Mouse (Mus musculus) myocyte (in vitro differentiated cells): ENCODE data around the gene Tagln. TPM values are rescaled to one million over a fixed set of nuclear protein-coding genes. Genes with fewer than 3 reads are reported as not detected.

Experiments
- H3K27me3 ChIP-seq: one replicate; pipeline ENCODE4 v1.6.1; 2011; ENCODE audit not compliant: control insufficient read depth, insufficient read depth, insufficient read length
- H3K36me3 ChIP-seq: one replicate; pipeline ENCODE4 v1.6.1; 2011; ENCODE audit not compliant: control insufficient read depth, insufficient read depth
- H3K4me2 ChIP-seq: one replicate; pipeline ENCODE4 v1.6.1; 2011; ENCODE audit warnings: low read depth, control low read depth
- H3K4me3 ChIP-seq: one replicate; pipeline ENCODE4 v1.5.1; 2011; ENCODE audit warnings: mild to moderate bottlenecking, control low read depth, moderate library complexity
- H3K79me2 ChIP-seq: one replicate; pipeline ENCODE4 v1.6.1; 2011; ENCODE audit not compliant: control insufficient read depth, insufficient read depth
- H3ac ChIP-seq: one replicate; pipeline ENCODE4 v1.6.1; 2011; ENCODE audit not compliant: control insufficient read depth, insufficient read length
- CEBPB ChIP-seq: IDR thresholded peaks from 2 replicates; pipeline ENCODE4 v1.6.1; 2011; ENCODE audit warnings: mild to moderate bottlenecking, moderate library complexity; ENCODE audit not compliant: poor library complexity, insufficient read depth, severe bottlenecking
- E2F4 ChIP-seq: IDR thresholded peaks from one replicate; pipeline ENCODE4 v1.6.1; 2011; ENCODE audit warnings: mild to moderate bottlenecking, control low read depth, moderate library complexity; ENCODE audit not compliant: insufficient read depth
- MAX ChIP-seq: IDR thresholded peaks from one replicate; pipeline ENCODE4 v1.6.1; 2011; ENCODE audit warnings: low read depth, mild to moderate bottlenecking, control low read depth
- MYOD1 ChIP-seq, 3 experiments: IDR thresholded peaks; one replicate each; pipeline ENCODE4 v1.6.1; 2011; ENCODE audit warnings: control low read depth in 2 of 3, low read depth in 2 of 3, mild to moderate bottlenecking in 2 of 3, moderate library complexity in 1 of 3; ENCODE audit not compliant: insufficient read length in 2 of 3, control insufficient read depth in 1 of 3
- MYOG ChIP-seq, 3 experiments: IDR thresholded peaks; one replicate each; pipeline ENCODE4 v1.6.1; 2011; ENCODE audit warnings: control low read depth in 2 of 3, low read depth in 2 of 3, mild to moderate bottlenecking in 2 of 3; ENCODE audit not compliant: insufficient read length in 2 of 3, control insufficient read depth in 1 of 3, insufficient read depth in 1 of 3
- POLR2A ChIP-seq: IDR thresholded peaks from one replicate; pipeline ENCODE4 v1.6.1; 2011; ENCODE audit warnings: low read depth, mild to moderate bottlenecking, control low read depth, moderate library complexity; ENCODE audit not compliant: insufficient read length
- POLR2AphosphoS2 ChIP-seq: IDR thresholded peaks from one replicate; pipeline ENCODE4 v1.6.1; 2011; ENCODE audit warnings: low read depth, control low read depth; ENCODE audit not compliant: insufficient read length
- REST ChIP-seq: IDR thresholded peaks from one replicate; pipeline ENCODE4 v1.6.1; 2011; ENCODE audit warnings: mild to moderate bottlenecking, control low read depth, moderate library complexity; ENCODE audit not compliant: insufficient read depth, insufficient read length
- SRF ChIP-seq: IDR thresholded peaks from one replicate; pipeline ENCODE4 v1.6.1; 2011; ENCODE audit warnings: low read depth; ENCODE audit not compliant: control insufficient read depth, insufficient read length
- TCF12 ChIP-seq: IDR thresholded peaks from one replicate; pipeline ENCODE4 v1.6.1; 2011; ENCODE audit warnings: mild to moderate bottlenecking, control low read depth; ENCODE audit not compliant: poor library complexity, insufficient read depth, severe bottlenecking
- TCF3 ChIP-seq: IDR thresholded peaks from one replicate; pipeline ENCODE4 v1.6.1; 2011; ENCODE audit warnings: low read depth, control low read depth; ENCODE audit not compliant: insufficient read length
- USF1 ChIP-seq: IDR thresholded peaks from one replicate; pipeline ENCODE4 v1.6.1; 2011; ENCODE audit warnings: low read depth, mild to moderate bottlenecking, control low read depth, moderate library complexity
- polyA plus RNA-seq: library from polyadenylated mRNA; unstranded; fragments of >200 nt; fragmentation: generic; extraction: Trizol; gene quantifications from one replicate; pipeline ENCODE4 v1.2.1, GENCODE M21; 2012; ENCODE audit warnings: missing spikeins

Gene Tagln
- polyA plus RNA-seq, 1 experiment, result 142 TPM

GRCm38 (mm10) chr9:45907078-45907428 is 28.8 kb downstream of the Tagln start:
- no peaks in the 10 kb centered on the region for H3K27me3 ChIP-seq
- H3K4me3 ChIP-seq, result peak overlapping the region; percentile 94
- peaks cover 13% of the 10 kb centered on the region for H3K36me3 ChIP-seq
- H3K4me2 ChIP-seq, result peak overlapping the region; percentile 78
- H3K79me2 ChIP-seq, result peaks cover 25% of the 10 kb centered on the region
- no peak for TF ChIP-seq MYOG (IDR thresholded peaks at IDR 0.05; ENCODE audit: control insufficient read depth in 1 of 3, insufficient read depth in 1 of 3, insufficient read length in 2 of 3, low read depth in 2 of 3)
- TF ChIP-seq POLR2A, result no peak
- no peak for TF ChIP-seq MYOD1 (IDR thresholded peaks at IDR 0.05; ENCODE audit: control insufficient read depth in 1 of 3, insufficient read length in 2 of 3, low read depth in 2 of 3)
- no peak for TF ChIP-seq E2F4
- no peak for TF ChIP-seq POLR2AphosphoS2
- no peak for TF ChIP-seq TCF3
- no peak for TF ChIP-seq USF1
- no peak for TF ChIP-seq SRF
- no peak for TF ChIP-seq MAX
- TF ChIP-seq REST, result no peak
- no peak for TF ChIP-seq CEBPB
- no peak for TF ChIP-seq TCF12
- peak overlapping the region; percentile 98 for H3ac ChIP-seq

- Histone ChIP-seq H3K79me2 (peaks cover 25% of the 10 kb centered on the region), H3K4me3 (peak within 1 kb of the TSS; percentile 94), H3K4me2 (peak within 1 kb of the TSS; percentile 98), H3K36me3 (peaks cover 11% of the 10 kb centered on the region), H3ac (peak within 1 kb of the TSS; percentile 98), H3K27me3 (no peaks in the 10 kb centered on the region)
- TF ChIP-seq USF1, result no peak
- TF ChIP-seq MYOD1 (IDR thresholded peaks at IDR 0.05; ENCODE audit: control insufficient read depth in 1 of 3, insufficient read length in 2 of 3, low read depth in 2 of 3), result peak in 1 of 3 experiments; percentile 56
- TF ChIP-seq POLR2AphosphoS2, result peak; percentile 79
- TF ChIP-seq MYOG (IDR thresholded peaks at IDR 0.05; ENCODE audit: control insufficient read depth in 1 of 3, insufficient read depth in 1 of 3, insufficient read length in 2 of 3, low read depth in 2 of 3), result no peak
- peak; percentile 87 for TF ChIP-seq POLR2A
Observed at GRCm38 (mm10) chr9:45906355-45907077, 29.3 kb downstream of the Tagln start, which contains the start of the genes Pcsk7 and Rnf214. TSS of gene Pcsk7 (plus strand) at chr9:45906497. TSS of gene Rnf214 (minus strand) at chr9:45906911.

- Histone ChIP-seq H3K79me2 (peaks cover 25% of the 10 kb centered on the region), H3K4me3 (peak overlapping the region; percentile 94), H3ac (peak overlapping the region; percentile 98), H3K27me3 (no peaks in the 10 kb centered on the region), H3K36me3 (peaks cover 4% of the 10 kb centered on the region), H3K4me2 (peak overlapping the region; percentile 98)
- TF ChIP-seq POLR2A (no peak), MYOD1 (IDR thresholded peaks at IDR 0.05; ENCODE audit: control insufficient read depth in 1 of 3, insufficient read length in 2 of 3, low read depth in 2 of 3) (no peak), MYOG (IDR thresholded peaks at IDR 0.05; ENCODE audit: control insufficient read depth in 1 of 3, insufficient read depth in 1 of 3, insufficient read length in 2 of 3, low read depth in 2 of 3) (no peak), CEBPB (no peak), POLR2AphosphoS2 (peak; percentile 23)
Observed at GRCm38 (mm10) chr9:45905811-45906237, 30.0 kb downstream of the Tagln start.

- Histone ChIP-seq H3K4me2 (peak overlapping the region; percentile 98), H3K36me3 (peaks cover 4% of the 10 kb centered on the region), H3ac (peak overlapping the region; percentile 98), H3K27me3 (no peaks in the 10 kb centered on the region), H3K4me3 (peak overlapping the region; percentile 94), H3K79me2 (peaks cover 25% of the 10 kb centered on the region)
- no peak for TF ChIP-seq TCF3
- no peak for TF ChIP-seq CEBPB
- TF ChIP-seq TCF12, result no peak
- TF ChIP-seq MYOD1 (IDR thresholded peaks at IDR 0.05; ENCODE audit: control insufficient read depth in 1 of 3, insufficient read length in 2 of 3, low read depth in 2 of 3), result no peak
- TF ChIP-seq MYOG (IDR thresholded peaks at IDR 0.05; ENCODE audit: control insufficient read depth in 1 of 3, insufficient read depth in 1 of 3, insufficient read length in 2 of 3, low read depth in 2 of 3), result no peak
- no peak for TF ChIP-seq REST
- TF ChIP-seq POLR2AphosphoS2, result no peak
- no peak for TF ChIP-seq E2F4
- TF ChIP-seq POLR2A, result no peak
- TF ChIP-seq MAX, result no peak
- no peak for TF ChIP-seq USF1
- TF ChIP-seq SRF, result no peak
Observed at GRCm38 (mm10) chr9:45905196-45905595, 30.7 kb downstream of the Tagln start.

- Histone ChIP-seq H3K27me3 (no peaks in the 10 kb centered on the region), H3K36me3 (peaks cover 47% of the 10 kb centered on the region), H3K79me2 (no peaks in the 10 kb centered on the region), H3K4me3 (no peak overlapping the region), H3ac (no peak overlapping the region), H3K4me2 (no peak overlapping the region)
- TF ChIP-seq MYOD1 (IDR thresholded peaks at IDR 0.05; ENCODE audit: control insufficient read depth in 1 of 3, insufficient read length in 2 of 3, low read depth in 2 of 3) (no peak), MAX (no peak), REST (no peak), POLR2AphosphoS2 (no peak), SRF (no peak), USF1 (no peak), MYOG (IDR thresholded peaks at IDR 0.05; ENCODE audit: control insufficient read depth in 1 of 3, insufficient read depth in 1 of 3, insufficient read length in 2 of 3, low read depth in 2 of 3) (no peak), CEBPB (no peak), POLR2A (no peak), TCF12 (no peak), TCF3 (no peak), E2F4 (no peak)
Observed at GRCm38 (mm10) chr9:45893681-45894080, 42.2 kb downstream of the Tagln start.
